Mouse (Mus musculus): ENCODE results near the gene Ankrd17.

Gene Ankrd17

GRCm38 (mm10) chr5:90366121-90367066 lies at the start of gene Ankrd17:
TSS of gene Ankrd17 (minus strand) at chr5:90366577.
- in situ Hi-C loops (cut with MseI, MboI), result no loop called here

GRCm38 (mm10) chr5:90414925-90415295 lies 48.5 kb upstream of the Ankrd17 start:
- in situ Hi-C loops (cut with MseI, MboI), result no loop called here

DNA sequence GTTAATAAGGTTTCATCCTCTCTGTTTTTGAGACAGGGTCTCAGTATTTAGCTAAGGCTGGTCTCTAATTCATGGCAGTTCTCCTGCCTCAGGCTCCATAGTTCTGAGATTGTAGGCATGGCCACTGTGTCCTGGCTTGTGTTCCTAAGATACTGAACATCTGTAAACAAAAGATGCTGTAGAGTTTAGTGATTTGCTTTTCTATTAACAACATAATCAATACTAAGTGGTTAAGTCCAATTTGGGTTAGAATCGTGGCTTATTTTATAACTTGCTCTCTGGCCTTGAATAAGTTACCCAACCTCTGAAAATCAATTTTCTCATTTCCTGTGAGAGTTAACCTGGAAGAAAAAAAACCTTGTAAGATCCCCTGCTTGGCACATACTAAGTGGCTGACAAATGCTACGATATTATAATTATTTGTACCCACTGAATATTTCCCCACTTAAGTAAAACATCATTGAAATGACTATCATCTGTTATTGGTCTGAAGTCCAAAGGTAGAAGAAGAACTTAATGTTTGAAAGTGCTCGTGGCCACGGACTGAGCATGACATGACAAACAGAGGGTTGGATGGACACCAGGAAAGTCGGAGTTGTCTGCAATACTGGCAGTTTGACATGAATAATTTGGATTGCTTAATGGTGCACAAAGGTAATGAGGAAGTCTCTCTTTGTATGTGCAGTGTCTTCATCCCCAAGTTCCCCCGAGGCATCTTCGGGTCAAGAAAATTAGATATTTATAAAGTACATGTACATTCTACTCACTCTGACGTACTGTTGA lies 48.0 kb upstream of the Ankrd17 start:
- in situ Hi-C loops (cut with MseI, MboI), result no loop called here

GRCm38 (mm10) chr5:90405210-90405609 lies 38.8 kb upstream of the Ankrd17 start:
- in situ Hi-C loops (cut with MseI, MboI), result no loop called here

DNA sequence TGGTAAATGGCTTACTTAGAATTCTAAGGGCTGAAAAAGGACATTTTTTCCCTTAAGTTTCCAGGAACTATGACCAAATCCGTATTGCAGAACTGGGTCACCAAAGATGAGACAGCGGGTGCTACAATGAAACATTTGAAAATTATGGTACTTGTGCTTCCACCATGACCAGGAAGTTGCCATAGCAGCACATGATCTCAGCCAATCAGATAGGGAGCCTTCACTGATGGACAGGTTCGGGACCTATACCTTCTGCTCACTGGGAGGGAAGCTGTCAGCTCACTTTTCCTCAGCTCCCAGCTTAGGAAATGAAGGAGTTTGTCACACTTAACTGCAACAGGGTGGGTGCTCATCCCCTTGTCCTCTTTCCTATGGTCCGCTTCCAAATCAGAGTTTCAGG lies 30.4 kb upstream of the Ankrd17 start:
- in situ Hi-C loops (cut with MseI, MboI), result loop anchor here in 1 of 2 experiments (25.0 kb wide), 1 partner anchor 190 kb away; no protein-coding TSS in a partner anchor

DNA sequence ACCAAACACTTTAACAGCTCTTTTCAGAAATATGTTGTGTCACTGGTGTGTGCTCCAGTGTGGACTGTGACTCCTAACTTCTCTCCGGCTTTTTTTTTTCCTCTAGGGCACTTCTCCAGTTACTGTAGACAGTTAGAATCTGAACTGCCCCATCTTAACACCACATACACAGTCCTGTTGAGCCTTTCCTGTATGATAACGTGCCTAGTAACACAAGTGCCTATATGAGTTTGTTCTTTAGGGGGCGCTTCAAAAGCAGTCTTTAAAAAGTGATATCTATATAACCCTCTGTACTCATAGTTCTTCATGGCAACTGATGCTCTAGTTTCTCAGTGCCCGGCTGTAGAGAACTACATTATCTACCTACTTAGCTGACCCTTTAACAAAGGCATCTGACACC lies 27.9 kb upstream of the Ankrd17 start:
- in situ Hi-C loops (cut with MseI, MboI), result loop anchor here in 1 of 2 experiments (25.0 kb wide), 1 partner anchor 193 kb away; no protein-coding TSS in a partner anchor

GRCm38 (mm10) chr5:90393764-90394163 lies 27.4 kb upstream of the Ankrd17 start:
- in situ Hi-C loops (cut with MseI, MboI), result loop anchor here in 1 of 2 experiments (25.0 kb wide), 1 partner anchor 194 kb away; no protein-coding TSS in a partner anchor

DNA sequence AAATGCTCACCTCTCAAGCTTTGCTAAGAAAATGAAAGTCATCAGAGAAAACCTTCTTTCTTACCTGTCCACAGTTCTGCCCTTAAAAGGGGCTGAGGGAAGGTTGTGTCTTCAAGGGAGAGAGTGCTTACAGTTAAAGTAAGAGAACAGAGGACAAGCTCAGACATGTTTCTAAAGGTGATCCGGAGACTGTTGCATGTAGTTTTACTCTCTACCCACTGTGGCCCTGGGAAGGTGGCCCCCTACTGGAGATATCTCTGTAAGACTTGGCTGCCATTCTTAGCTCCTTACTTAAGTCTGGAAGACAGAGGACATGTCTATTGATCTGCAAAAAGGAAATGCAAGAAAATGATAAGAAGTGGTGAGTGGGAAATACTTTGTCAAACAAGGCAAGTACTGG lies 16.7 kb upstream of the Ankrd17 start:
- in situ Hi-C loops (cut with MseI, MboI), result loop anchor here in 1 of 2 experiments (25.0 kb wide), 1 partner anchor 204 kb away; no protein-coding TSS in a partner anchor

- in situ Hi-C loops (cut with MseI, MboI), result loop anchor here in 1 of 2 experiments (25.0 kb wide), 1 partner anchor 206 kb away; no protein-coding TSS in a partner anchor
Measured at GRCm38 (mm10) chr5:90381458-90381857, 15.1 kb upstream of the Ankrd17 start.

DNA sequence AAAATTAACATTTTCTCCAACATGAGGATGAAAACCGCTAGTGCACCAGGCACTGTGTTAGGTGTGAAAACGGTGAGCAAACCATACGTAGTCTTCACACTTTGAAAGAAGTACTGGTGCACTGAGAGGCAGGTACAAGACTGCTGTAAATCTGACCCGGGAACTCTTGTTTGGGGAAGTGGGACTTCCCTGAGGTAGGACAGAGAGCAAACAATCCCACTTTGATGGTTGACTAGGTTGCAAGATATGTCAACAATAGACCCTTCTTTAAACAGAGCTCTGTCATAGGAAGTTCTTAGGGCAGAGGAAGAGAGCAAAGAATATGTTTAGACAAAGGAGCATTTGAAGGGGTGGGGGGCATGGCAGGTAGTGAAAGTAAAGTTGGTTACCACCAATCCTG lies 7.3 kb upstream of the Ankrd17 start:
- in situ Hi-C loops (cut with MseI, MboI), result no loop called here

DNA sequence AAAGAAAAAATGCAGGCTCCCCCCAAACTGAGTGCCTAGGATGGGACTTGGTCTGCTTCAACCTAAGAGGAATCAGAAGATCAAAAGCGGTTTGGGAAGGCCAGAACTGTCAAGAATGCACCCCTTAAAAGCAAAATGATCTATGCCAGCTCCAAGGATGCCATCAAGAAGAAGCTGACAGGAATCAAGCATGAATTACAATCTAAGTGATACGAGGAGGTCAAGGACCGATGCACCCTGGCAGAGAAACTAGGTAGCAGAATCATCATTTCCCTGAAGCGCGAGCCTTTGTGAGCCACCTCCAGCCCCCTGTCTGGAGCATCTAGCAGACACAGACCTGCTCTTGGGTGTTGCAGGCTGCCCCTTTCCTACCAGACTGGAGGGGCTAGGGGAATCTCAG lies 4.0 kb upstream of the Ankrd17 start:
- in situ Hi-C loops (cut with MseI, MboI), result no loop called here

- in situ Hi-C loops (cut with MseI, MboI), result no loop called here
Measured at GRCm38 (mm10) chr5:90367067-90367303, 608 bp upstream of the Ankrd17 start, which contains the start of gene Gm9958. TSS of gene Gm9958 (plus strand) at chr5:90367204.

DNA sequence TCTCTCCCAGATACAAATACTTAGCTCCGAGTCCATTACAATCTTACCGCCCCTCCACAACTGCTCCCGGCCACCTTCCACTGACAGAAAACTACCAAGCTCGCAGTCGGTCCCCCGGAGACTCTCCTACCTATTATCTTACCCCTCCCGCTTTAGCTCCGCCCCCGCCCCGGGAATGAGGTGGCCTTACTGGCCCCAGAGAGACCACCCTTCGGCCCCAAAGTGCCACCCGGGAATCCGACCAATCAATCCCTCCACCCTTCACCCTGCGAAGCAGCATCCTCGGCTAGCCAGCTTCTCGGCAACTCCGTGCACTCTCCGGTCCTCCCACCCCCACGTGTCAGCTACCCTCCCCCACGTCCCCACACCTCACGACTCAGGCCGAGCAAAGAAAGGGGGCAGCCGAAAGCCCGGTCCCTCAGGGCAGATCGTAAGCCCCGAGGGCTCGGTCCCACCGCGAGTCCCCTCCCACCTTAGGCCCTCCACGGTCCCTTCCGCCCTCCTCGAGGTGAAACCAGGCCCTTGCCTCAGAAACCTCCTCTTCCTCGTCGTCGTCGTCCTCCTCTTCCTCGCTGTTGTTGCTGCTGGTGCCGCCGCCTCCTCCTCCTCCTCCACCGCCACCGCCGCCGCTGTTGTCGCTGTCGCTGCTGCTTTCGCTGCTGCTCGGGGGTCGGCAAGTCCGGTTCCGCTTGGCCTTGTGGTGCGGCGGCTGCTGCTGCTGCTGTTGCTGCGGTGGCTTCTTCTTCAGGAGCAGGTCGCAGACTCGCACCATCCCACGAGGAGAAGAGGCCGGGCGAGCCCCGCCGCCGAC lies 1.0 kb downstream of the Ankrd17 start:
- in situ Hi-C loops (cut with MseI, MboI), result no loop called here

DNA sequence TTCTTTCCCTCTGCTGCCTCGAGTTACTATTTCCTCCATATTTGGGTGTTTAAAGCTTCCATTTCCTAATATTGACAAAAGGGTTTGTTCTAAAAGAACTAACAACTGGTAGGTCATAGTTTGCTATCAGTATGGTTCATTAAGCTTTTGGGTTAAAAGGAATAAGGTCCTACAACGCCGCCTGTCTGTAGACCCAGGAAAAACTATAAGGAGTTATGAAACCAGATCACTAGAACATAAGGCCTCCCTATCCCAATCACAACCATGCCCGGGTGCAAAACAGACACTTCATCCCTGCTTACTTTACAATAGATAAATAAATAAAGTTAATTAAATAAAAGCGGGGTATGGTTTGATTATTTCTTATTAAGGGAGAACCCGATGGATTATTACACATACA lies 1.9 kb downstream of the Ankrd17 start:
- in situ Hi-C loops (cut with MseI, MboI), result no loop called here

DNA sequence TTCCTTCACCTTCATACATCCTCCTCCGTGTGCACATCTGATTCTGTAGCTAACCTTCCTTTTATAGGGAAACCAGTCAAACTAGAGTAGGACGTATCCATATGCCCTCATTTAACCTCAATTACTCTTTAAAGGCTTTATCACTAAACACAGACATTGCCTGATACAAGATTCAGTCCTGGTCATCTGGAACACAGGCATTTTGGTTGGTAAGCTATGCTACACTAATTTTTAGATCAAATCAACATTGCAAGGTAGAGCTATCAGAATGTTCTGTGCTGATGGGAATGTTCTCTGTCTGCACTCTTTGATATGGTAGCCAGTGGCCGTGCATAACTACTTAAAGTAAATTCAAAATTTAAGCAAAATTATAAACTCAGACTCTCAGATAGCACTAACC lies 10.6 kb downstream of the Ankrd17 start:
- in situ Hi-C loops (cut with MseI, MboI), result no loop called here

GRCm38 (mm10) chr5:90353552-90354317 lies 12.6 kb downstream of the Ankrd17 start:
- in situ Hi-C loops (cut with MseI, MboI), result no loop called here

GRCm38 (mm10) chr5:90346877-90347276 lies 19.5 kb downstream of the Ankrd17 start:
- in situ Hi-C loops (cut with MseI, MboI), result no loop called here

DNA sequence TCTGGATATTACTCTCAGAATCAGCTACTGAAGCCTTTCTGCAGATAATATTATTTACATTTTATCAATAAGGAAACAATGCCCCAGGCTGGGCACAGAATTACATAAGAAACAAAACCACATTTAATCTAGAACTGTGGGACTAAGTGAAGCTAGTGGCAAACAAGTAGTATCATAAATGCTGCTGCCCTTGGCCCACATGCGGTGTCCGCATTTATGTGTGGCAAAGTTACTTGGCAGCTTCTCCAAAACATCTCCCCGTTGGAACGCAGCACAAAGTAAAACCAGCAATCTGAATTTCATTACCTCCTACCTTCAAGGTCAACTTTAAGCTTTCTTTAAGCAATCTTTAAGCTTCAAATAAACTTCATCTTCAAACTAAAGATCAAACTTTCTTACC lies 25.5 kb downstream of the Ankrd17 start:
- in situ Hi-C loops (cut with MseI, MboI), result no loop called here

DNA sequence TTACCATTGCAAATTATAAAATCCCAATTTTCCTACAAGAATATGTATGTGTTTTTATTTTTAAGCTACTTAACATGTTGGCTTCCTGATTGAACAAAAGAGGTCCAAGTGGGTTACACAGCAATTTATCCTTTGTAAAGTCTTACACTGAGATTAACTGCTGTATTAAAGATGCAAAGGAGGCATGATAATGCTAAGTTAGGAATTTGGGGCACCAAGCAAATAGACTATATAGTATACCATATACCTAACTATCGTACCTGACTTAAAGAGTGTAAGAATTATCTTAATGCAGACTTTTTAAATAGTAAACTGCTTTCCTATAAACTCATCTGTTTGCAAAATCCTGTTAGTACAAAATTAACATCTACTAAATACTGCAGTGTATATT lies 26.4 kb downstream of the Ankrd17 start:
- in situ Hi-C loops (cut with MseI, MboI), result no loop called here

DNA sequence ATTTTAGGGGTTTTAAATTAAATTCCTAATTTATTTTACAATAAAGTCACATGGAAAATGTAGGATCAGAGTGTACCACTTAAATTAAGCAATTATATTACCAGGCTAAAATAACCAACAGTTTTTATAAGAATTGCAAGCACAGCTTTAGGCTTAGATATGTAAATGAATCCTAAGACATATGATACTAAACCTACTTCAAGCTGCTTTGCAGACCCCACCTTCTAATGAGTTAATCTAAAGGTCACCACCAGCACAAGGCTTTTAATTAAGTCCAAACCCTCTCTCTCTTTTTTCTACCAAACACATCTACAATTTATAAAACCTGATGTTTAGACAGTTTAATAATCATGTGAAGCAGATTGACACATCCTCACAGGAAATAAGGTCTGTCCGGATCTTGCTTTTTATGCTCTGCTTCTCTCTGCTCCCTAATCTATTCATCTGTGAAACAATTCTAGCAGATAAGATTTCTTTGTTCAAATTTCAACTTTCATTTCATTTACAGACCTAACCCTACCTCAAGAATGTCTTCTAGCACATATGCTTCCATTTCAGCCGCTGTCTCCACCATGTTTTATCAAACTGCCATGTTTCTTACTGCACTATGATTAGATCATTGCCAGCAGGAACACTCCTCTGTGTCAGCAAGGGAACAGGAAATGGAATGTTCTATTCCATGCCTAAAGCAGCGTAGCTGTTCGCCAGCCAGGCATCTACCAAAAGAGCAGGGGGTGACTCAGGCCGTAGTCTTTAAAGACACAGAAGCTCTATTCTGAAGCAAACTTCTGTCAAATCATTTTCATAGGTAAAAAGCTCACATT lies 27.0 kb downstream of the Ankrd17 start:
- in situ Hi-C loops (cut with MseI, MboI), result no loop called here
